Mouse (Mus musculus) lung, embryonic 15.5 days (tissue): Measurements from ENCODE around the gene Oxld1. TPM values are rescaled to one million over a fixed set of nuclear protein-coding genes. Genes with fewer than 3 reads are reported as not detected.
A peak's percentile ranks its signal among the peaks of the same experiment; 100 is the strongest.

ENCODE experiments used
- ATAC-seq: fragments of 200-750 bp; cut with Nextera tagmentation; 2 replicates; pipeline ENCODE4 v1.8.0; 2017; ENCODE audit warnings: moderate number of reproducible peaks, borderline replicate concordance; ENCODE audit not compliant: low FRiP score, low TSS enrichment; ENCODE audit errors: extremely low read depth
- H3K27ac ChIP-seq: fragments of 300-500 bp; sonication (generic); 2 replicates; pipeline ENCODE4 v1.5.1; 2015; ENCODE audit warnings: moderate library complexity, mild to moderate bottlenecking, inconsistent platforms
- H3K27me3 ChIP-seq: fragments of 300-500 bp; sonication (generic); 2 replicates; pipeline ENCODE4 v1.6.1; 2015; ENCODE audit warnings: inconsistent platforms
- H3K36me3 ChIP-seq: fragments of 300-500 bp; sonication (generic); 2 replicates; pipeline ENCODE4 v1.6.1; 2015; ENCODE audit warnings: inconsistent platforms
- H3K4me1 ChIP-seq: fragments of 300-500 bp; sonication (generic); 2 replicates; pipeline ENCODE4 v1.6.1; 2015; ENCODE audit warnings: inconsistent platforms
- H3K4me2 ChIP-seq: fragments of 300-500 bp; sonication (generic); 2 replicates; pipeline ENCODE4 v1.6.1; 2015; ENCODE audit warnings: inconsistent platforms, mild to moderate bottlenecking, moderate library complexity
- H3K4me3 ChIP-seq: fragments of 300-500 bp; sonication (generic); 2 replicates; pipeline ENCODE4 v1.5.1; 2015; ENCODE audit warnings: mild to moderate bottlenecking, inconsistent platforms
- H3K9ac ChIP-seq: fragments of 300-500 bp; sonication (generic); 2 replicates; pipeline ENCODE4 v1.6.1; 2015; ENCODE audit warnings: inconsistent platforms
- H3K9me3 ChIP-seq: fragments of 300-500 bp; sonication (generic); 2 replicates; pipeline ENCODE4 v1.6.1; 2016; ENCODE audit warnings: inconsistent platforms
- WGBS: fragments of 180-500 bp; shearing (Covaris S2); methylation state at CpG from one replicate; pipeline ENCODE4 v1.1.7; 2015; 5-methylcytosine and 5-hydroxymethylcytosine counted together
- polyA plus RNA-seq: library from polyadenylated mRNA; unstranded; fragments of >200 nt; fragmentation: Nextera tagmentation; extraction: Ambion mirVana; gene quantifications from 2 replicates; pipeline ENCODE4 v1.2.1, GENCODE M21; 2015

Gene Oxld1
- polyA plus RNA-seq, 1 experiment from 2014 or later = 13.0 TPM

DNA sequence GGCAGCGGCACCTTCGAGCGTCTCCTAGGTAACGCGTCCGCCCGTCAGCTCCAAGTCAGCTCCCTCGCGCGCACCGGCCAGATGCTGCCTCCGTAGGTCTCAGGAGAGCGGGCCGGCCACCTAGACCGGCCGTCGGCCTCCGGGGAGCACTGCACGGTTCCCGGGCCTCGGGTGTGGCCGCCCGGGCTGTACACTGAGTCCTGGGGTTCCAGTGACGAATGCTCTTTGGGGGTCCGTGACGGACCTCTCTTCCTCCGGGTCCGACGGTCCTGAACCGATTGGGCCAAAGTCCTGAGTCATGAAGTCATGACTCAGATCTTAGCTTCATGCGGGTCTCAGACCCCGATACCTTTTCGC, 9.8 kb upstream of the Oxld1 start:
- Histone ChIP-seq H3K4me3 (peak overlapping the region; percentile 96), H3K27me3 (no peaks in the 10 kb centered on the region), H3K9me3 (no peaks in the 10 kb centered on the region), H3K9ac (peak overlapping the region; percentile 92), H3K27ac (0 out of 2 replicates have a peak overlapping the region, but pooled peaks have one; percentile 3), H3K36me3 (peaks cover 57% of the 10 kb centered on the region), H3K4me2 (peak overlapping the region; percentile 81), H3K4me1 (peaks cover 20% of the 10 kb centered on the region)
- ATAC-seq = no peak
- WGBS = under 1% methylated on average over 33 of the region's 33 CpGs

DNA sequence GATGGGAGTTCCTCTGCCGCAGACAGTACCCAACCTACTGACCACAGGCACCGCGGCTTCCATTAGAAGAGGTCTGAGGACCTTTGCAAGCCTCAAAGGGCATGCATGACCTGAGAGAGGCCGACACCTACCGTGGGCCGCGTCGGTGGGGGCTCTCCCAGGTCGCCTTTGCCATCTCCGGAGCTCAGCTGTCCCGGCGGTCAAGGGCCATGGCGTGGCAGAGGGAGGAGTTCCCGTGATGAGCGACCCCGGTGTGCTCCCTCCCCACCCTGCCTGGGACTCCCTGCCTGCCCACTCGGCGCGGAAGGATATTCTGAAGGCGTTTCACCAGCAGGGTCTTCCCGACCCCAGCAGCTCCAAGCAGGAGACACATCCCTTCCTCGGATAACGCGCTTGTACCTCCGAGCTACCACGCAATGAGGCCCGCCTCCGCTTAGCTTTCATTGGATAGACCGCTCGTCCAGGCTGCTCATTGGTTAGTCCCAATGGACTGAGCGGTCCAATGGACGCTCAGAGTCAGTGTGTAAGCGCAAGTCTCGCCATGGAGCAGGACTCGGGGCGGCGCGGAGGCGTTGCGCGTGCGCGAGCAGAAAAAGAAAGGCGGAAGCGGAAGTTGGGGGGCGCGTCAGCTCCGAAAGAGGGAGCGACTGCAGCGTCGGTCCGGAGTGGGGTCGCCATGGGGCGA, 9.3 kb upstream of the Oxld1 start, which contains the start of gene Arl16:
Gene Arl16 (minus strand): TSS at position 557 of the 685 bp plus-strand sequence.
- peak within 1 kb of the TSS; percentile 29; the same call in 1 of the 2 replicates for H3K27ac ChIP-seq
- under 1% methylated on average over 54 of the region's 54 CpGs for WGBS
- H3K4me1 ChIP-seq = peaks cover 20% of the 10 kb centered on the region
- ATAC-seq = peak; percentile 100
- H3K4me3 ChIP-seq = peak within 1 kb of the TSS; percentile 96
- H3K27me3 ChIP-seq = no peaks in the 10 kb centered on the region
- no peaks in the 10 kb centered on the region for H3K9me3 ChIP-seq
- H3K9ac ChIP-seq = peak within 1 kb of the TSS; percentile 92
- peak within 1 kb of the TSS; percentile 84 for H3K4me2 ChIP-seq
- peaks cover 57% of the 10 kb centered on the region for H3K36me3 ChIP-seq

- 0 out of 2 replicates have a peak overlapping the region, but pooled peaks have one; percentile 84 for H3K4me2 ChIP-seq
- 0 out of 2 replicates have a peak overlapping the region, but pooled peaks have one; percentile 96 for H3K4me3 ChIP-seq
Measured at GRCm38 (mm10) chr11:120465521-120465920, 7.7 kb upstream of the Oxld1 start.

GRCm38 (mm10) chr11:120464365-120464764, 6.5 kb upstream of the Oxld1 start:
- no peaks in the 10 kb centered on the region for H3K9me3 ChIP-seq
- ATAC-seq = no peak
- H3K4me1 ChIP-seq = peaks cover 22% of the 10 kb centered on the region
- WGBS = 83% methylated on average over 5 of the region's 5 CpGs
- peaks cover 54% of the 10 kb centered on the region for H3K36me3 ChIP-seq
- H3K9ac ChIP-seq = no peak overlapping the region
- no peak overlapping the region for H3K4me2 ChIP-seq
- no peak overlapping the region for H3K4me3 ChIP-seq
- H3K27ac ChIP-seq = no peak overlapping the region
- H3K27me3 ChIP-seq = no peaks in the 10 kb centered on the region

More at GRCm38 (mm10) chr11:120465521-120465920, 7.7 kb upstream of the Oxld1 start:
- H3K9ac ChIP-seq = no peak overlapping the region
- H3K4me1 ChIP-seq = peaks cover 20% of the 10 kb centered on the region
- no peaks in the 10 kb centered on the region for H3K27me3 ChIP-seq
- WGBS = 85% methylated on average over 4 of the region's 4 CpGs
- H3K36me3 ChIP-seq = peaks cover 56% of the 10 kb centered on the region
- no peak for ATAC-seq
- no peak overlapping the region for H3K27ac ChIP-seq
- no peaks in the 10 kb centered on the region for H3K9me3 ChIP-seq

DNA sequence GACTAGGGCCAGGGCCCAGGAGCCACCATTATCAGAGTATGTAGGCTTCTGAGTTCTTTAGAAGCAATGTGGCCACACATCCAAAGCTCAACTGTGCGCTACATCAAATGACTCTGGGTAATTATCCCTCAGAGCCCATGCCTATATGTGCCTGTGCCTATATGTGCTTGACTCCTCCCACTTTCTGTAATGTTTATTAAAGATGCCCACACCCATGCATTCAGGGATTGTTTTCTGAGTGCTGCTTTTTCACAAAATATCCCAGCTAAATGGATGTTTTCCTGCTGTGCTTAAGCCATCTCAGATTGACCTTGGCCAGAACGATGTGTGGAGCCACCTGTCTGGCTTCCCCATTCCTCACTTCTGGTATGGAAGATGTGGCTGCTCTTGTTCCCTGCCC, 5.7 kb upstream of the Oxld1 start:
- peaks cover 55% of the 10 kb centered on the region for H3K36me3 ChIP-seq
- 83% methylated on average over 2 of the region's 2 CpGs for WGBS

DNA sequence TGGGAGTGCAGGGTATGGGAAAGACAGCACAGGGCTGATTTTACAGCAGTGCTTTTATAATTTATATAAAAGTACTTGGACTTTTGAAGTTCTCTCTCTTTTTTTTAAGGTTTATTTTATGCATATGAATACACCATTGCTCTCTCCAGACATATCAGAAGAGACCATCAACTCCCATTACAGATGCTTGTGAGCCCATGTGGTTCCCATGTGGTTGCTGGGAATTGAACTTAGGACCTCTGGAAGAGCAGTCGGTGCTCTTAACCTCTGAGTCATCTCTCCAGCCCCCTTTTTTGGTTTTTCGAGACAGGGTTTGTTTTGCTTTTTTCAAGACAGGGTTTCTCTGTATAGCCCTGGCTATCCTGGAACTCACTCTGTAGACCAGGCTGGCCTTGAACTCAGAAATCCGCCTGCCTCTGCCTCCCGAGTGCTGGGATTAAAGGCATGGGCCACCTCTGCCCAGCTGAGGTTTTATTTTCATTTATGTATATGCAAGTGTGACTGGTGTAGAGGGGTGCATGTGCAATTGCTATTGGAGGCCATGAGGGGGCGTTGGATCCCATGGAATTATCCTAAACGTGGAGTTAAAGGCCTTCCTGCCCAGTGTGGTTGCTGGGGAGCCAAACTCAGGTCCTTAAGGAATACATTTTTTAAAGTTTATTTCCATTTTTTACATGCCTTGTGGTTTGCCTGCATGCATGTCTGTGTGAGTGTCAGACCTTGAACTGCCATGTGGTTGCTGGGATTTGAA, 1.2 kb upstream of the Oxld1 start:
- Histone ChIP-seq H3K27ac (no peak overlapping the region), H3K36me3 (peaks cover 44% of the 10 kb centered on the region), H3K4me2 (peak overlapping the region; percentile 90), H3K9me3 (no peaks in the 10 kb centered on the region), H3K4me3 (peak overlapping the region; percentile 87), H3K27me3 (no peaks in the 10 kb centered on the region), H3K9ac (peak overlapping the region; percentile 93), H3K4me1 (peaks cover 20% of the 10 kb centered on the region)
- 60% methylated on average over 6 of the region's 6 CpGs for WGBS
- ATAC-seq = no peak

More for the DNA sequence above, 5.7 kb upstream of the Oxld1 start:
- no peak overlapping the region for H3K9ac ChIP-seq
- peaks cover 27% of the 10 kb centered on the region for H3K4me1 ChIP-seq
- no peaks in the 10 kb centered on the region for H3K27me3 ChIP-seq
- H3K9me3 ChIP-seq = no peaks in the 10 kb centered on the region
- H3K27ac ChIP-seq = no peak overlapping the region
- no peak for ATAC-seq
- no peak overlapping the region for H3K4me2 ChIP-seq
- no peak overlapping the region for H3K4me3 ChIP-seq

- H3K4me2 ChIP-seq = peak overlapping the region; percentile 90
- peak overlapping the region; percentile 73 for H3K27ac ChIP-seq
- WGBS = 18% methylated on average over 14 of the region's 14 CpGs
- H3K36me3 ChIP-seq = peaks cover 31% of the 10 kb centered on the region
- H3K27me3 ChIP-seq = no peaks in the 10 kb centered on the region
- no peaks in the 10 kb centered on the region for H3K9me3 ChIP-seq
- H3K4me3 ChIP-seq = peak overlapping the region; percentile 87
- no peak for ATAC-seq
- peaks cover 20% of the 10 kb centered on the region for H3K4me1 ChIP-seq
- H3K9ac ChIP-seq = peak overlapping the region; percentile 93
Measured at GRCm38 (mm10) chr11:120457370-120457769, 498 bp downstream of the Oxld1 start.

DNA sequence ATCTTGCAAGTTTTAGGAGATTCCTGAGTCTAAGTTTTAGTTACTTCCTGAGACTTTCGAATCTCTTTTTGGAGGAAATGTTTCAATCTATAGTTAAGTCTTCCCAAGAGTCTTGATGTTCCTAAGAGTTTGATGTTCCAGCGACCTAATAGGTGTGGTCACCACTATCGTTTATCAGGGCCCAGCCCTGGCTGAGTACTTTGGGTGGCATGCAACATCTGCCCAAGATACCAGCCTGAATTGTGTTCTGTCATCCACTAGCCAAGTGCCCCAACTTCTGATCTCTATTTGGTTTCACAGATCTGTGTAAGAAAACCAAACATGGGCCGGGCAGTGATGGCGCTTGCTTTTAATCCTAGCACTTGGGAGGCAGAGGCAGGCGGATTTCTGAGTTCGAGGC, 2.5 kb downstream of the Oxld1 start:
- WGBS = 88% methylated on average over 7 of the region's 7 CpGs
- no peak overlapping the region for H3K9ac ChIP-seq
- peaks cover 13% of the 10 kb centered on the region; the same call in 1 of the 2 replicates for H3K36me3 ChIP-seq
- ATAC-seq = no peak
- no peaks in the 10 kb centered on the region for H3K27me3 ChIP-seq
- H3K4me2 ChIP-seq = no peak overlapping the region
- H3K27ac ChIP-seq = no peak overlapping the region
- H3K9me3 ChIP-seq = no peaks in the 10 kb centered on the region
- no peak overlapping the region for H3K4me3 ChIP-seq
- H3K4me1 ChIP-seq = peaks cover 20% of the 10 kb centered on the region

DNA sequence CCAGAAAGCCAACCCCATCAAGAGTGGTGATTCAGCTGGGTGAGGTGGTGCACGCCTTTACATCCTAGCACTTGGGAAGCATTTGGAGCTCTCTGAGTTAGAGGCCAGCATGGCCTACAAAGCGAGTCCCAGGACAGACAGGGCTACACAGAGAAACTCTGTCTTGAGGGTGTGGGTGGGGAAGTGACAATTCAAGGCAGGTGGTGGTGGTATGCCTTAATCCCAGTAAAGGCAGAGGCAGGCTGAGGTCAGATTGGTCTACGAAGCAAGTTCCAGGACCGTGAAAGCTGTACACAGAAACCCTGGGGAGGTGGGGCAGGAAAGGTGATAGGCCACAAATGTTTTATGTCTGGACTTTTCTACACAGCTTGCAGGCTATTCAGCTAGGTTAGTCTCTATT, 2.9 kb downstream of the Oxld1 start:
- Histone ChIP-seq H3K4me3 (no peak overlapping the region), H3K27ac (no peak overlapping the region), H3K9me3 (no peaks in the 10 kb centered on the region), H3K9ac (no peak overlapping the region), H3K4me1 (peaks cover 20% of the 10 kb centered on the region), H3K4me2 (no peak overlapping the region), H3K27me3 (no peaks in the 10 kb centered on the region), H3K36me3 (peaks cover 11% of the 10 kb centered on the region; the same call in 1 of the 2 replicates)
- WGBS = 88% methylated on average over 4 of the region's 4 CpGs
- no peak for ATAC-seq

- 85% methylated on average over 4 of the region's 4 CpGs for WGBS
- no peak within 1 kb of the TSS for H3K4me3 ChIP-seq
- H3K9me3 ChIP-seq = no peaks in the 10 kb centered on the region
- no peak within 1 kb of the TSS for H3K4me2 ChIP-seq
- H3K4me1 ChIP-seq = peaks cover 9% of the 10 kb centered on the region
- H3K27ac ChIP-seq = no peak within 1 kb of the TSS
- H3K9ac ChIP-seq = no peak within 1 kb of the TSS
- ATAC-seq = no peak
- H3K27me3 ChIP-seq = no peaks in the 10 kb centered on the region
- H3K36me3 ChIP-seq = peaks cover 3% of the 10 kb centered on the region; the same call in 1 of the 2 replicates
Measured at GRCm38 (mm10) chr11:120453306-120453705, 4.6 kb downstream of the Oxld1 start, which contains the start of gene Pde6g. TSS of gene Pde6g (minus strand) at chr11:120453500.

DNA sequence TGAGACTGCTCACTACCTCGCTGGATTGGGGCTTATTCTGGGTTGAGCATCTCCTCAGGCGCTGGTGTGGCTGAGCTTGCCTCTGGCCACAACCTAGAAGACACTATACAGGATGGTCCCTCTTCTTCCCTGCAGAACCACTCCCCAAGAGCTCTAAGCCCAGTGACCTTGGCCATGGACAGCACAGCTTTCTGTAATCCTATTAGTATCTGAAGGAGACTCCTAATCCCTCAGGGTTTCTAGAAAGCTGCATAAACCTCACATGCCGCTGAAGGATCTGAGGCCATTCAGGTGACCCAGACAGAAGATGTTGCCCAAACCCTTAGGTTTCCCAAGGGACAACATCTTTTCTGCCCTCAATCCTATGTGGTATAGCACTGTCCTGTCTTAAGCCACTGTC, 5.6 kb downstream of the Oxld1 start:
- Histone ChIP-seq H3K4me1 (peaks cover 7% of the 10 kb centered on the region), H3K9me3 (no peaks in the 10 kb centered on the region), H3K4me3 (no peak overlapping the region), H3K27ac (no peak overlapping the region), H3K27me3 (no peaks in the 10 kb centered on the region), H3K36me3 (peaks cover 3% of the 10 kb centered on the region; the same call in 1 of the 2 replicates), H3K4me2 (no peak overlapping the region), H3K9ac (no peak overlapping the region)
- ATAC-seq = no peak
- WGBS = 68% methylated on average over 3 of the region's 3 CpGs

DNA sequence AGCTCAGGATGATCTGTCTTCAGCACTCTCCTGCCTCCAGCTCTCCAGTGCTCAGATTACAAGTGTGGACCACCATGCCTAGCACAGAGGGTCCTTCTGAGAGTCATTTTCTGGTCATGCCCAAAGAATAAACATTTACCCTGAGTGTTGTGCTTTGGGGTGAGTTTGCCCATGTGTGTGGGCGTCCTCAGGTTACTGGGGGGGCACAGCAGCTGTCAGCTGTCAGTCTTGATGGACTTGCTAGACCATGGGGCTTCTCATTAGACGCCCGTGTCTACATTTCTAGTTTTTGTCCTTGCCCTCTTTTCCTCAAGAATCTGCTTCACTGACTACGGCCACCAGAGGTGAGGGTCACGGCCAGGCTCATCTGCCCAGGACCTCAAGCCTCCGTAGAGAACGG, 10.7 kb downstream of the Oxld1 start:
- Histone ChIP-seq H3K27ac (no peak overlapping the region), H3K27me3 (no peaks in the 10 kb centered on the region), H3K36me3 (no peaks in the 10 kb centered on the region), H3K9ac (no peak overlapping the region), H3K9me3 (no peaks in the 10 kb centered on the region), H3K4me2 (no peak overlapping the region), H3K4me3 (no peak overlapping the region), H3K4me1 (no peaks in the 10 kb centered on the region)
- WGBS = 63% methylated on average over 7 of the region's 7 CpGs
- ATAC-seq = no peak
